24 mouse cellular contexts compared by ENCODE assay signal in the genomic region with DNA sequence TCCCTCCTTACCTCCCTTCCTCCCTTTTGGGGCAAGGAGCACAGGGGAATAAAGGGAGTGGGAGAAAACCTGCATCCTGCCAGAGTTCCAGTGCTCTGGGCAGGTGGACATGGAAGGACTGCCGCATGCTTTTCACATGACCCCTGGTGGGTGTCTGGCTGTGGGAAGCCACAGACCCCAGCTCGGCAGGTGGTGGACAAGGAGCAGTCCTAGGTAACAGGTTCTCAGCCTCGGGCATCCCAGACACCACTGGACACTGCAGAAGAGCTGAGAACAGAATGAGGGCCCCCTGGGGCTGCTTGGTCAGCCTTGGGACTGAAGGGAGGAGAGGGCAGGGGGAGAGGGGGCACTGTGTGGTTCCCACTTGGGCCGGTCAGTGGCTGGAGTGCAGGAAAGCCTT.
"Had no signal": no experiment of that assay in that cellular context is flagged by ENCODE, and none has a peak within 500 bp of the region (broad histone marks: within the 10 kb centered on the region; RNA-seq: fewer than 3 reads in every experiment).

No protein-coding gene starts in this region.

- H3K9me3 ChIP-seq: limb, embryonic 10.5 days had no signal

- ATAC-seq: hindbrain, postnatal 0 days; intestine, embryonic 16.5 days had no signal

- H3K4me1 ChIP-seq: heart, embryonic 12.5 days; hindbrain, embryonic 12.5 days; kidney, embryonic 15.5 days; limb, embryonic 10.5 days; limb, embryonic 12.5 days; liver, embryonic 13.5 days; liver, embryonic 15.5 days had no signal

- H3K4me2 ChIP-seq: heart, embryonic 12.5 days; hindbrain, embryonic 12.5 days; hindbrain, embryonic 14.5 days; kidney, embryonic 15.5 days; limb, embryonic 12.5 days; liver, embryonic 11.5 days; liver, embryonic 13.5 days; liver, embryonic 15.5 days had no signal

- H3K4me3 ChIP-seq: heart, embryonic 12.5 days; hindbrain, embryonic 12.5 days; kidney, embryonic 15.5 days; limb, embryonic 10.5 days; limb, embryonic 12.5 days; liver, embryonic 13.5 days; liver, embryonic 15.5 days had no signal

- H3K27me3 ChIP-seq: heart, embryonic 12.5 days; hindbrain, embryonic 12.5 days; kidney, embryonic 15.5 days; limb, embryonic 12.5 days; liver, embryonic 13.5 days; liver, embryonic 15.5 days had no signal

- H3K27ac ChIP-seq: hindbrain, embryonic 12.5 days; hindbrain, embryonic 14.5 days; hindbrain, postnatal 0 days; kidney, embryonic 15.5 days; kidney, postnatal 0 days; limb, embryonic 10.5 days; limb, embryonic 12.5 days; liver, embryonic 13.5 days; liver, embryonic 15.5 days had no signal

- H3K9ac ChIP-seq: heart, embryonic 12.5 days; hindbrain, embryonic 12.5 days; hindbrain, embryonic 14.5 days; kidney, embryonic 15.5 days; limb, embryonic 12.5 days; liver, embryonic 13.5 days; liver, embryonic 15.5 days had no signal

- DNase-seq: gastrocnemius, postnatal 14 days; gastrocnemius, postnatal 36 days; heart, adult 18-20 months; heart, postnatal 10 days; kidney, adult 11 months; kidney, adult 2 months; kidney, adult 9 months; kidney, postnatal 14 days; kidney, postnatal 36 days; layer of hippocampus, adult 9-11 months; layer of hippocampus, postnatal 36 days; liver; liver, embryonic 13.5 days had no signal
